Mouse (Mus musculus) CH12.LX (cell line): ENCODE measurements around the gene Rab1a. TPM values are rescaled to one million over a fixed set of nuclear protein-coding genes. Genes with fewer than 3 reads are reported as not detected.

ENCODE experiments used
- DNase-seq: peaks from one replicate; pipeline ENCODE4 v3.0.0-alpha.2; 2013; ENCODE audit errors: extremely low read depth
- H3K27ac ChIP-seq: 2 replicates; pipeline ENCODE4 v1.5.1; 2012; ENCODE audit warnings: low read depth, mild to moderate bottlenecking, control low read depth, moderate library complexity; ENCODE audit not compliant: insufficient read depth
- H3K27me3 ChIP-seq: replicated peaks from 2 replicates; pipeline ENCODE3; 2012; ENCODE audit warnings: inconsistent platforms
- H3K36me3 ChIP-seq, 2 experiments: replicated peaks in 1 of 2; 2 replicates each; pipeline versions ENCODE3 to v1.6.1; 2012; ENCODE audit warnings: inconsistent platforms in 1 of 2, low read length in 1 of 2, mild to moderate bottlenecking in 1 of 2, mixed read lengths in 1 of 2, moderate library complexity in 1 of 2; ENCODE audit not compliant: control insufficient read depth in 1 of 2, insufficient read depth in 1 of 2
- H3K4me1 ChIP-seq, 2 experiments: 2 replicates each; pipeline ENCODE4 v1.6.1; 2012; ENCODE audit warnings: inconsistent platforms in 1 of 2, moderate library complexity in 1 of 2; ENCODE audit not compliant: insufficient read depth in 2 of 2, control insufficient read depth in 1 of 2
- H3K4me2 ChIP-seq: 2 replicates; pipeline ENCODE4 v1.6.1; 2012; ENCODE audit warnings: low read depth, mild to moderate bottlenecking, control low read depth; ENCODE audit not compliant: poor library complexity, insufficient read depth, severe bottlenecking
- H3K4me3 ChIP-seq, 3 experiments: fragments of 150-350 bp in 1 of 3; sonication (generic) in 1 of 3; replicated peaks in 1 of 3; 2 replicates each; pipeline versions ENCODE3 to v1.5.1; 2011 to 2012; ENCODE audit warnings: low read depth in 2 of 3, low read length in 2 of 3, mild to moderate bottlenecking in 2 of 3, moderate library complexity in 2 of 3, control low read depth in 1 of 3, improper control_type of control experiment in 1 of 3, inconsistent platforms in 1 of 3, mixed read lengths in 1 of 3; ENCODE audit not compliant: poor library complexity in 1 of 3
- H3K79me2 ChIP-seq: replicated peaks from 2 replicates; pipeline ENCODE4 v1.6.1; 2012; ENCODE audit warnings: mild to moderate bottlenecking, moderate library complexity; ENCODE audit not compliant: control insufficient read depth, poor library complexity, insufficient read depth, severe bottlenecking; ENCODE audit errors: extremely low read depth
- H3K9ac ChIP-seq: 2 replicates; pipeline ENCODE4 v1.6.1; 2012; ENCODE audit warnings: low read depth, mild to moderate bottlenecking, control low read depth, moderate library complexity; ENCODE audit not compliant: insufficient read depth
- H3K9me3 ChIP-seq: replicated peaks from 2 replicates; pipeline ENCODE3; 2012; ENCODE audit warnings: low read length, inconsistent platforms, mixed read lengths
- BHLHE40 ChIP-seq: IDR thresholded peaks from 2 replicates; pipeline ENCODE4 v1.6.1; 2011; ENCODE audit warnings: mild to moderate bottlenecking, low read depth, low read length, improper control_type of control experiment
- CHD1 ChIP-seq: IDR thresholded peaks from 2 replicates; pipeline ENCODE4 v1.6.1; 2012; ENCODE audit warnings: low read depth, low read length, improper control_type of control experiment, inconsistent platforms
- CHD2 ChIP-seq: IDR thresholded peaks from 2 replicates; pipeline ENCODE4 v1.6.1; 2011; ENCODE audit warnings: low read length, improper control_type of control experiment
- CTCF ChIP-seq, 2 experiments: IDR thresholded peaks in 1 of 2; conservative IDR thresholded peaks in 1 of 2; 2 replicates each; pipeline ENCODE4 v1.5.1; 2011 to 2012; ENCODE audit warnings: low read depth in 2 of 2, low read length in 2 of 2, improper control_type of control experiment in 1 of 2, inconsistent platforms in 1 of 2, mild to moderate bottlenecking in 1 of 2, moderate library complexity in 1 of 2
- E2F4 ChIP-seq: IDR thresholded peaks from 2 replicates; pipeline ENCODE4 v1.6.1; 2011; ENCODE audit warnings: low read depth, low read length, improper control_type of control experiment; ENCODE audit not compliant: insufficient replicate concordance
- ELF1 ChIP-seq: IDR thresholded peaks from 2 replicates; pipeline ENCODE4 v1.6.1; 2014; ENCODE audit warnings: low read depth, mild to moderate bottlenecking, inconsistent platforms, low read length, improper control_type of control experiment
- EP300 ChIP-seq: IDR thresholded peaks from 2 replicates; pipeline ENCODE4 v1.6.1; 2011; ENCODE audit warnings: low read length, improper control_type of control experiment
- ETS1 ChIP-seq: conservative IDR thresholded peaks from 2 replicates; pipeline ENCODE4 v1.6.1; 2012; ENCODE audit warnings: low read depth, mild to moderate bottlenecking, inconsistent platforms, low read length, improper control_type of control experiment, moderate library complexity
- HCFC1 ChIP-seq: IDR thresholded peaks from 2 replicates; pipeline ENCODE4 v1.6.1; 2012; ENCODE audit warnings: low read depth, mild to moderate bottlenecking, inconsistent platforms, low read length, improper control_type of control experiment
- IRF4 ChIP-seq: IDR thresholded peaks from 2 replicates; pipeline ENCODE4 v1.6.1; 2014; ENCODE audit warnings: low read depth, mild to moderate bottlenecking, inconsistent platforms, low read length, improper control_type of control experiment
- JUN ChIP-seq: IDR thresholded peaks from 2 replicates; pipeline ENCODE4 v1.6.1; 2011; ENCODE audit warnings: low read depth, mild to moderate bottlenecking, low read length, improper control_type of control experiment, moderate library complexity; ENCODE audit not compliant: insufficient read depth
- JUND ChIP-seq: conservative IDR thresholded peaks from 2 replicates; pipeline ENCODE4 v1.6.1; 2011; ENCODE audit warnings: low read depth, low read length, improper control_type of control experiment
- KAT2A ChIP-seq: IDR thresholded peaks from 2 replicates; pipeline ENCODE4 v1.6.1; 2012; ENCODE audit warnings: low read length, improper control_type of control experiment, inconsistent platforms; ENCODE audit not compliant: insufficient replicate concordance
- MAFK ChIP-seq: IDR thresholded peaks from 2 replicates; pipeline ENCODE4 v1.6.1; 2011; ENCODE audit warnings: low read length, improper control_type of control experiment; ENCODE audit not compliant: insufficient replicate concordance
- MAX ChIP-seq: IDR thresholded peaks from 2 replicates; pipeline ENCODE4 v1.6.1; 2011; ENCODE audit warnings: low read length, improper control_type of control experiment
- MAZ ChIP-seq: IDR thresholded peaks from 2 replicates; pipeline ENCODE4 v1.6.1; 2012; ENCODE audit warnings: low read depth, mild to moderate bottlenecking, inconsistent platforms, low read length, improper control_type of control experiment, moderate library complexity
- MEF2A ChIP-seq: IDR thresholded peaks from 2 replicates; pipeline ENCODE4 v1.6.1; 2014; ENCODE audit warnings: low read depth, mild to moderate bottlenecking, inconsistent platforms, low read length, improper control_type of control experiment, borderline replicate concordance
- MXI1 ChIP-seq: IDR thresholded peaks from 2 replicates; pipeline ENCODE4 v1.6.1; 2011; ENCODE audit warnings: mild to moderate bottlenecking, low read depth, low read length, improper control_type of control experiment
- MYC ChIP-seq: IDR thresholded peaks from 2 replicates; pipeline ENCODE4 v1.6.1; 2011; ENCODE audit warnings: low read depth, mild to moderate bottlenecking, improper control_type of control experiment, low read length
- NELFE ChIP-seq: IDR thresholded peaks from 2 replicates; pipeline ENCODE4 v1.6.1; 2011; ENCODE audit warnings: low read depth, low read length, improper control_type of control experiment
- NRF1 ChIP-seq: IDR thresholded peaks from 2 replicates; pipeline ENCODE4 v1.6.1; 2014; ENCODE audit warnings: low read depth, mild to moderate bottlenecking, inconsistent platforms, low read length, improper control_type of control experiment, moderate library complexity
- PAX5 ChIP-seq: IDR thresholded peaks from 2 replicates; pipeline ENCODE4 v1.6.1; 2012; ENCODE audit warnings: low read length, inconsistent platforms, mixed read lengths
- POLR2A ChIP-seq: IDR thresholded peaks from 2 replicates; pipeline ENCODE4 v1.6.1; 2011; ENCODE audit warnings: low read depth, mild to moderate bottlenecking, improper control_type of control experiment, low read length
- POLR2AphosphoS2 ChIP-seq: IDR thresholded peaks from 2 replicates; pipeline ENCODE4 v1.6.1; 2011; ENCODE audit warnings: low read depth, low read length, improper control_type of control experiment
- RAD21 ChIP-seq: IDR thresholded peaks from 2 replicates; pipeline ENCODE4 v1.6.1; 2011; ENCODE audit warnings: low read depth, mild to moderate bottlenecking, low read length, improper control_type of control experiment, moderate library complexity
- RCOR1 ChIP-seq: conservative IDR thresholded peaks from 2 replicates; pipeline ENCODE4 v1.6.1; 2012; ENCODE audit warnings: low read depth, mild to moderate bottlenecking, inconsistent platforms, low read length, improper control_type of control experiment
- SIN3A ChIP-seq: IDR thresholded peaks from 2 replicates; pipeline ENCODE4 v1.6.1; 2012; ENCODE audit warnings: low read length, improper control_type of control experiment, inconsistent platforms
- SMC3 ChIP-seq: IDR thresholded peaks from 2 replicates; pipeline ENCODE4 v1.6.1; 2011; ENCODE audit warnings: low read depth, low read length, improper control_type of control experiment
- TBP ChIP-seq: conservative IDR thresholded peaks from 2 replicates; pipeline ENCODE4 v1.6.1; 2011; ENCODE audit warnings: low read depth, low read length, improper control_type of control experiment
- TCF12 ChIP-seq: IDR thresholded peaks from 2 replicates; pipeline ENCODE4 v1.6.1; 2014; ENCODE audit warnings: low read depth, mild to moderate bottlenecking, inconsistent platforms, low read length, improper control_type of control experiment
- UBTF ChIP-seq: IDR thresholded peaks from 2 replicates; pipeline ENCODE4 v1.6.1; 2012; ENCODE audit warnings: low read depth, mild to moderate bottlenecking, inconsistent platforms, low read length, improper control_type of control experiment, moderate library complexity
- USF1 ChIP-seq: IDR thresholded peaks from 2 replicates; pipeline ENCODE4 v1.6.1; 2014; ENCODE audit warnings: low read depth, mild to moderate bottlenecking, inconsistent platforms, low read length, improper control_type of control experiment
- USF2 ChIP-seq: conservative IDR thresholded peaks from 2 replicates; pipeline ENCODE4 v1.6.1; 2011; ENCODE audit warnings: low read depth, low read length, improper control_type of control experiment
- ZC3H11A ChIP-seq: IDR thresholded peaks from 2 replicates; pipeline ENCODE4 v1.6.1; 2012; ENCODE audit warnings: low read depth, mild to moderate bottlenecking, inconsistent platforms, low read length, improper control_type of control experiment
- ZKSCAN1 ChIP-seq: IDR thresholded peaks from 2 replicates; pipeline ENCODE4 v1.6.1; 2012; ENCODE audit warnings: low read depth, inconsistent platforms, low read length, improper control_type of control experiment, borderline replicate concordance
- ZMIZ1 ChIP-seq: IDR thresholded peaks from 2 replicates; pipeline ENCODE4 v1.6.1; 2012; ENCODE audit warnings: low read depth, mild to moderate bottlenecking, inconsistent platforms, low read length, improper control_type of control experiment
- ZNF384 ChIP-seq: IDR thresholded peaks from 2 replicates; pipeline ENCODE4 v1.6.1; 2012; ENCODE audit warnings: low read depth, low read length, improper control_type of control experiment, inconsistent platforms
- dilution Hi-C: fragments of 300-500 bp; cut with MboI; formaldehyde crosslinking; loops from 2 replicates; pipeline ENCODE4 v1.14.3; 2020; ENCODE audit warnings: low sequenced_read_pairs; ENCODE audit not compliant: extremely low pct_unique_long_range_greater_than_20kb, extremely low pct_ligation_motif_present
- in situ Hi-C: fragments of 300-500 bp; cut with MboI; formaldehyde crosslinking; loops from 3 replicates; pipeline ENCODE4 v1.14.3; 2019; ENCODE audit warnings: low sequenced_read_pairs, low pct_ligation_motif_present, low pct_unique_long_range_greater_than_20kb, mixed read lengths
- polyA plus RNA-seq: library from polyadenylated mRNA; unstranded; fragments of >175 nt; gene quantifications from 2 replicates; pipeline ENCODE4 v1.2.1, GENCODE M21; 2012; ENCODE audit warnings: low read depth; ENCODE audit not compliant: insufficient read length
- total RNA-seq, 2 experiments: library from RNA; depleted of rRNA; stranded (reverse); fragments of 300-350 nt in 1 of 2; fragments of >200 nt in 1 of 2; gene quantifications; 2 replicates each; pipeline ENCODE4 v1.2.3; 2012 to 2014

Gene Rab1a
- total RNA-seq (2012; rRNA removed) (76.7 and 98.7 TPM in 2 replicates), total RNA-seq (2014; rRNA removed) (135 and 143 TPM in 2 replicates), polyA plus RNA-seq (216 and 263 TPM in 2 replicates)

DNA sequence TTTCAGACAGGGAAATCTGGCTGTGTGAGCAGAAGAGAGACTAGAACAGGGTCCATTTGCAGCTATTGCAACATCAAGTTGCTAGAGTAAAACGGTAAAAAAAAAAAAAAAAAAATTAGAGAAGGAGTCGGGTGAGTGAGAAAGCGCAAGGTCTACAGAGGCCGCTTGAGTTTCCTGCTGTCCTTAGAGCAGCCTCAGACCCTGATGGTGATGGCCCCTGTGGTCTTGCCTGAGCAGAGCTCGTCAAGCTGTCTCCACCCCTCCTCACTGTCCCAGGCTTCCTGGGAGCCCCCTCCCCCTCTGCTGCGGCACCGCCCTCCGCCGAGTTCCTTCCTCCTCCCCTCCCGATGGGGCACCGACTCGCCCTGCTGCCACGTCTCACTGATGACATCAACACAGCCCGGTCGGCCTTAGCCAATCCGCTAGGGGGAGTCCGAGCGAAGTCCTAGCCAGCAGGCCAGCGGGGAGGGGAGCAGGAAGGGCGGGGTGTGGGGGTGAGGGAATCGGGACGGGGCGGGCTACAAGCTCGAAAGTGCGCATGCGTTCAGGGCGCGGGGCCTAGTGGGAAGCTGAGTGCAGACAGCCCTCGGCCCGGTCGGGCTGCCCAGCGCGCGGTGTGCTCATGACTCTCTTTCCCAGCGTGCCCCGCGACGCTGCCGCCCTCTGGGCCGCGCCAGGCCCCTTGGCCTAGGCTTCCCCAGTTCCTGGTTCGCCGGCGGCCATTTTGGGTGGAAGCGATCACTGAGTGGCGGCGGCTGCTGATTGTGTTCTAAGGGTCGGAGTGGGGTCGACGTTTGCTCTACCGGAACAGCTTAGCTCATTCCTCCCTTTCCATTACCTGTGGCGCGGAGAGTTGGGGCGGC lies at the start of gene Rab1a:
TSS of gene Rab1a (plus strand) at position 720 of the 863 bp plus-strand sequence.
- in situ Hi-C loops (no loop called here), dilution Hi-C loops (no loop called here)
- peak within 1 kb of the TSS; percentile 91 for H3K9ac ChIP-seq
- peak; percentile 100 for DNase-seq
- H3K4me1 ChIP-seq, result peaks cover 4 to 33% of the 10 kb centered on the region in 2 experiments
- no peaks in the 10 kb centered on the region for H3K9me3 ChIP-seq
- H3K27ac ChIP-seq, result peak within 1 kb of the TSS; percentile 61
- peaks cover 46% of the 10 kb centered on the region for H3K79me2 ChIP-seq
- H3K27me3 ChIP-seq, result no peaks in the 10 kb centered on the region
- H3K36me3 ChIP-seq, result peaks cover 0 to 21% of the 10 kb centered on the region in 2 experiments
- peak within 1 kb of the TSS; percentile 100 for H3K4me2 ChIP-seq
- peak within 1 kb of the TSS; percentile 82 to 94 (median 83) for H3K4me3 ChIP-seq
- TF ChIP-seq ZMIZ1 (peak; percentile 89), MAX (peak; percentile 57), ETS1 (peak; percentile 70), ZC3H11A (no peak), CTCF (conservative IDR thresholded peaks at IDR 0.05 in 1 of 2, IDR thresholded peaks at IDR 0.05 in 1 of 2; ENCODE audit: low read depth in 2 of 2, low read length in 2 of 2) (peak in 1 of 2 experiments; percentile 73; a peak in 2 of 4 replicates), USF1 (no peak), SIN3A (peak; percentile 89), IRF4 (peak; percentile 77), EP300 (peak; percentile 49; the same call in 1 of the 2 replicates), USF2 (no peak), NRF1 (peak; percentile 88), TBP (peak; percentile 86), JUND (0 out of 2 replicates have a peak, but pooled peaks have one; percentile 13), CHD2 (peak; percentile 90), KAT2A (peak; percentile 99), POLR2AphosphoS2 (peak; percentile 81; the same call in 1 of the 2 replicates), RAD21 (peak; percentile 2; the same call in 1 of the 2 replicates), RCOR1 (no peak), SMC3 (peak; percentile 36), MYC (0 out of 2 replicates have a peak, but pooled peaks have one; percentile 42), PAX5 (no peak), MXI1 (peak; percentile 70), ELF1 (peak; percentile 97), E2F4 (no peak), NELFE (peak; percentile 95), MAZ (peak; percentile 100), MAFK (no peak), POLR2A (peak; percentile 93), MEF2A (peak; percentile 82), UBTF (0 out of 2 replicates have a peak, but pooled peaks have one; percentile 12), CHD1 (no peak), JUN (no peak; the same call in 1 of the 2 replicates), BHLHE40 (peak; percentile 37; the same call in 1 of the 2 replicates), TCF12 (peak; percentile 89), ZNF384 (peak; percentile 82), ZKSCAN1 (no peak), HCFC1 (peak; percentile 96)
